Mouse (Mus musculus): ENCODE results near the gene Gm28778. TPM values are rescaled to one million over a fixed set of nuclear protein-coding genes. Genes with fewer than 3 reads are reported as not detected.
"Not testable (repeated sequence)": the region's sequence is repeated elsewhere in the genome, so short reads cannot be mapped to it uniquely, and the experiment has no call there.

Gm28778 gene
- not detected in 2 replicates for polyA plus RNA-seq (2016; fragmentation: Nextera tagmentation; extraction: Ambion mirVana)

- Histone ChIP-seq H3K9me3 (replicated peaks) (no peaks in the 10 kb centered on the region), H3K4me1 (replicated peaks) (peaks cover 5% of the 10 kb centered on the region; the same call in 1 of the 2 replicates), H3K27me3 (replicated peaks) (no peaks in the 10 kb centered on the region), H3K27ac (ENCODE audit: poor library complexity, severe bottlenecking) (peak within 1 kb of the TSS; percentile 91), H3K4me2 (peak within 1 kb of the TSS; percentile 74), H3K36me3 (peaks cover 8% of the 10 kb centered on the region), H3K9ac (peak within 1 kb of the TSS; percentile 89), H3K4me3 (peak within 1 kb of the TSS; percentile 95)
- peak; percentile 100 for ATAC-seq (ENCODE audit: insufficient number of reproducible peaks, low FRiP score)
- WGBS = under 1% methylated on average over 66 of the region's 66 CpGs
Measured at GRCm38 (mm10) chr1:53296581-53297383, at the start of gene Gm28778, which contains the start of the genes Pms1 and Ormdl1. Gene Gm28778 (plus strand): TSS chr1:53297111. Gene Pms1 (minus strand): TSS chr1:53297018. Gene Ormdl1 (plus strand): TSS chr1:53297095.

GRCm38 (mm10) chr1:53264958-53265612, 31.8 kb upstream of the Gm28778 start:
- H3K4me1 ChIP-seq (replicated peaks); H3K27me3 ChIP-seq (replicated peaks); ATAC-seq (ENCODE audit: insufficient number of reproducible peaks, low FRiP score); H3K27ac ChIP-seq (ENCODE audit: poor library complexity, severe bottlenecking); H3K9me3 ChIP-seq (replicated peaks); H3K9ac ChIP-seq; H3K4me3 ChIP-seq; H3K4me2 ChIP-seq: not testable (repeated sequence)
- peaks cover 11% of the 10 kb centered on the region for H3K36me3 ChIP-seq

GRCm38 (mm10) chr1:53269901-53270300, 27.0 kb upstream of the Gm28778 start:
- no peak overlapping the region for H3K9ac ChIP-seq
- no peaks in the 10 kb centered on the region for H3K4me1 ChIP-seq (replicated peaks)
- no peak overlapping the region for H3K4me3 ChIP-seq
- H3K9me3 ChIP-seq (replicated peaks) = peaks cover 5% of the 10 kb centered on the region; the same call in 1 of the 2 replicates
- no peak overlapping the region for H3K27ac ChIP-seq (ENCODE audit: poor library complexity, severe bottlenecking)
- 62% methylated on average over 3 of the region's 3 CpGs for WGBS
- no peak for ATAC-seq (ENCODE audit: insufficient number of reproducible peaks, low FRiP score)
- H3K36me3 ChIP-seq = peaks cover 5% of the 10 kb centered on the region
- no peak overlapping the region for H3K4me2 ChIP-seq
- H3K27me3 ChIP-seq (replicated peaks) = no peaks in the 10 kb centered on the region

DNA sequence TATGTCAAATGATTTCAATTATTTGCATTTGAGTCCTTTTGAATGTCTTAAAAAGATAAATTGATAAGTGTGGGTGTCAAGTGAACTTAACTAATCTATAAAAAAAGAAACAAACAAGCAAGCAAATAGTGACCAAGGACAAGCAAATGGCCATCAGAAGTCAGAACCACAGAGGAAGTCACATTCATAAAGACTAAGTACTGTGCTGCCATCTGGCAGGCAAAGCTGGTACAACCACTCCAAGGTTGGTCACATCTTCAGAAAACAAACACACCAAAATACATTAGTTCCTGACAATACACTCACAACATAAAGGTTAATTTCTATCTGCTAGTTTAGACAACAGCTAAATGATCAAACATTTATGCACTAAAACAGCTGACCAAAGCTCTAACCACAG, 24.3 kb upstream of the Gm28778 start:
- Histone ChIP-seq H3K4me3 (no peak overlapping the region), H3K27ac (ENCODE audit: poor library complexity, severe bottlenecking) (no peak overlapping the region), H3K4me2 (no peak overlapping the region), H3K36me3 (no peaks in the 10 kb centered on the region; the same call in 1 of the 2 replicates), H3K27me3 (replicated peaks) (no peaks in the 10 kb centered on the region), H3K4me1 (replicated peaks) (no peaks in the 10 kb centered on the region), H3K9ac (no peak overlapping the region), H3K9me3 (replicated peaks) (no peaks in the 10 kb centered on the region)
- no peak for ATAC-seq (ENCODE audit: insufficient number of reproducible peaks, low FRiP score)

GRCm38 (mm10) chr1:53291197-53291596, 5.7 kb upstream of the Gm28778 start:
- H3K9me3 ChIP-seq (replicated peaks) = no peaks in the 10 kb centered on the region
- H3K27me3 ChIP-seq (replicated peaks) = no peaks in the 10 kb centered on the region
- no peak overlapping the region for H3K9ac ChIP-seq
- ATAC-seq (ENCODE audit: insufficient number of reproducible peaks, low FRiP score) = no peak
- no peak overlapping the region for H3K4me3 ChIP-seq
- no peaks in the 10 kb centered on the region for H3K4me1 ChIP-seq (replicated peaks)
- H3K36me3 ChIP-seq = peaks cover 6% of the 10 kb centered on the region; the same call in 1 of the 2 replicates
- H3K4me2 ChIP-seq = no peak overlapping the region
- WGBS = 63% methylated on average over 3 of the region's 3 CpGs
- H3K27ac ChIP-seq (ENCODE audit: poor library complexity, severe bottlenecking) = no peak overlapping the region

GRCm38 (mm10) chr1:53300506-53300905, 3.6 kb downstream of the Gm28778 start:
- Histone ChIP-seq H3K27me3 (replicated peaks) (no peaks in the 10 kb centered on the region), H3K9me3 (replicated peaks) (no peaks in the 10 kb centered on the region), H3K4me1 (replicated peaks) (peaks cover 5% of the 10 kb centered on the region; the same call in 1 of the 2 replicates), H3K4me2 (no peak overlapping the region), H3K36me3 (peaks cover 8% of the 10 kb centered on the region), H3K9ac (no peak overlapping the region), H3K4me3 (no peak overlapping the region), H3K27ac (ENCODE audit: poor library complexity, severe bottlenecking) (no peak overlapping the region)
- 82% methylated on average over 4 of the region's 4 CpGs for WGBS
- ATAC-seq (ENCODE audit: insufficient number of reproducible peaks, low FRiP score) = no peak

GRCm38 (mm10) chr1:53312989-53313967, 16.4 kb downstream of the Gm28778 start, which contains the start of gene Osgepl1:
Gene Osgepl1 (plus strand): TSS chr1:53313624.
- Histone ChIP-seq H3K9ac (peak within 1 kb of the TSS; percentile 78), H3K27ac (ENCODE audit: poor library complexity, severe bottlenecking) (peak within 1 kb of the TSS; percentile 84), H3K36me3 (peaks cover 14% of the 10 kb centered on the region), H3K9me3 (replicated peaks) (no peaks in the 10 kb centered on the region), H3K4me2 (peak within 1 kb of the TSS; percentile 65), H3K4me3 (peak within 1 kb of the TSS; percentile 65), H3K4me1 (replicated peaks) (no peaks in the 10 kb centered on the region), H3K27me3 (replicated peaks) (no peaks in the 10 kb centered on the region)
- 2% methylated on average over 27 of the region's 27 CpGs for WGBS
- ATAC-seq (ENCODE audit: insufficient number of reproducible peaks, low FRiP score) = peak; percentile 96

GRCm38 (mm10) chr1:53321662-53322344, 24.9 kb downstream of the Gm28778 start:
- ATAC-seq (ENCODE audit: insufficient number of reproducible peaks, low FRiP score) = no peak
- H3K9ac ChIP-seq = no peak overlapping the region
- H3K4me3 ChIP-seq = no peak overlapping the region
- no peak overlapping the region for H3K27ac ChIP-seq (ENCODE audit: poor library complexity, severe bottlenecking)
- H3K9me3 ChIP-seq (replicated peaks) = no peaks in the 10 kb centered on the region
- no peaks in the 10 kb centered on the region for H3K27me3 ChIP-seq (replicated peaks)
- H3K4me1 ChIP-seq (replicated peaks) = no peaks in the 10 kb centered on the region
- H3K4me2 ChIP-seq = no peak overlapping the region
- WGBS = 94% methylated on average over 4 of the region's 4 CpGs
- H3K36me3 ChIP-seq = peaks cover 38% of the 10 kb centered on the region

- Histone ChIP-seq H3K27me3 (replicated peaks) (no peaks in the 10 kb centered on the region), H3K36me3 (peaks cover 32% of the 10 kb centered on the region), H3K9ac (no peak overlapping the region), H3K4me3 (no peak overlapping the region), H3K4me2 (no peak overlapping the region), H3K27ac (ENCODE audit: poor library complexity, severe bottlenecking) (no peak overlapping the region), H3K4me1 (replicated peaks) (no peaks in the 10 kb centered on the region), H3K9me3 (replicated peaks) (no peaks in the 10 kb centered on the region)
- ATAC-seq (ENCODE audit: insufficient number of reproducible peaks, low FRiP score) = no peak
- WGBS = 88% methylated on average over 5 of the region's 5 CpGs
Measured at GRCm38 (mm10) chr1:53323254-53323653, 26.3 kb downstream of the Gm28778 start.

DNA sequence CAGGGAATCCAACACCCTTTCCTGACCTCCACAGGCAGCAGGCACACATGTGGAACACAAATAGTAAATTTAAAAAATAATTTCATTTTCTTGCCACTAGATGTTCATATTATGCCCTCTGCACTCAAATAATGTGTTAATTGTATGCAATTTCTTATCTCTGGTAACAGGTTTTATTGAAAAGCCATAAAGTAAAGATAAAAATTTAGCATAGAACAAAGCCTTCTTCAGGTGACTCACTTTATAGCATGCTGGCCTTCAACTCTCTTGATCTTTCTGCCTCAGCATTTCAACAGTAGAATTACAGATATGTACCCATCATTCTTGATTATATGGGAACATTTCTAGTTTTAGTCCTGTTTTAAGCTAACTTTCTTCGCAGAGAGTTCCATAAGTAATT, 27.4 kb downstream of the Gm28778 start:
- no peak overlapping the region for H3K27ac ChIP-seq (ENCODE audit: poor library complexity, severe bottlenecking)
- ATAC-seq (ENCODE audit: insufficient number of reproducible peaks, low FRiP score) = no peak
- no peaks in the 10 kb centered on the region for H3K9me3 ChIP-seq (replicated peaks)
- H3K27me3 ChIP-seq (replicated peaks) = no peaks in the 10 kb centered on the region
- WGBS = 89% methylated on average over 1 of the region's 1 CpGs
- H3K4me3 ChIP-seq = no peak overlapping the region
- H3K4me2 ChIP-seq = no peak overlapping the region
- H3K9ac ChIP-seq = no peak overlapping the region
- peaks cover 28% of the 10 kb centered on the region for H3K36me3 ChIP-seq
- H3K4me1 ChIP-seq (replicated peaks) = no peaks in the 10 kb centered on the region
